Mouse (Mus musculus): ENCODE results near the gene Olfr201.
"Not testable (repeated sequence)": the region's sequence is repeated elsewhere in the genome, so short reads cannot be mapped to it uniquely, and the experiment has no call there.

The Olfr201 gene

GRCm38 (mm10) chr16:59272532-59272931, at the start of gene Olfr201:
TSS of gene Olfr201 (minus strand) at chr16:59272632.
- DNase-seq (ENCODE audit: low spot score) = not testable (repeated sequence)

- no peak for DNase-seq (ENCODE audit: low spot score)
Observed at GRCm38 (mm10) chr16:59318148-59318547, 45.7 kb upstream of the Olfr201 start, which contains the start of gene Olfr204. TSS of gene Olfr204 (minus strand) at chr16:59318248.

- no peak for DNase-seq (ENCODE audit: low spot score)
Observed at GRCm38 (mm10) chr16:59298581-59298980, 26.1 kb upstream of the Olfr201 start, which contains the start of gene Olfr203. TSS of gene Olfr203 (plus strand) at chr16:59298881.

- DNase-seq (ENCODE audit: low spot score) = not testable (repeated sequence)
Observed at GRCm38 (mm10) chr16:59287576-59287975, 15.1 kb upstream of the Olfr201 start.

- no peak for DNase-seq (ENCODE audit: low spot score)
Observed at GRCm38 (mm10) chr16:59286693-59287092, 14.3 kb upstream of the Olfr201 start, which contains the start of gene Olfr202. TSS of gene Olfr202 (minus strand) at chr16:59286793.

- no peak for DNase-seq (ENCODE audit: low spot score)
Observed at GRCm38 (mm10) chr16:59283476-59283875, 11.0 kb upstream of the Olfr201 start.

GRCm38 (mm10) chr16:59280542-59280941, 8.1 kb upstream of the Olfr201 start:
- no peak for DNase-seq (ENCODE audit: low spot score)

- DNase-seq (ENCODE audit: low spot score) = not testable (repeated sequence)
Observed at GRCm38 (mm10) chr16:59269097-59269496, 3.3 kb downstream of the Olfr201 start.

GRCm38 (mm10) chr16:59249684-59250083, 22.7 kb downstream of the Olfr201 start:
- DNase-seq (ENCODE audit: low spot score) = no peak

GRCm38 (mm10) chr16:59219667-59220066, 52.8 kb downstream of the Olfr201 start, which contains the start of gene Olfr199:
TSS of gene Olfr199 (minus strand) at chr16:59219767.
- not testable (repeated sequence) for DNase-seq (ENCODE audit: low spot score)

GRCm38 (mm10) chr16:59217861-59218260, 54.6 kb downstream of the Olfr201 start:
- not testable (repeated sequence) for DNase-seq (ENCODE audit: low spot score)
